Mouse (Mus musculus): ENCODE results near the gene Milr1. TPM values are rescaled to one million over a fixed set of nuclear protein-coding genes. Genes with fewer than 3 reads are reported as not detected.

Gene Milr1
- polyA plus RNA-seq (2016; fragmentation: Nextera tagmentation; extraction: Ambion mirVana): 2.2 and 2.7 TPM in 2 replicates

- Histone ChIP-seq H3K4me3 (no peak within 1 kb of the TSS), H3K27ac (peak within 1 kb of the TSS; percentile 25), H3K9ac (no peak within 1 kb of the TSS), H3K27me3 (replicated peaks) (peaks cover 9% of the 10 kb centered on the region; the same call in 1 of the 2 replicates), H3K9me3 (replicated peaks) (no peaks in the 10 kb centered on the region), H3K4me2 (peak within 1 kb of the TSS; percentile 29), H3K4me1 (peaks cover 30% of the 10 kb centered on the region), H3K36me3 (no peaks in the 10 kb centered on the region)
- WGBS (ENCODE audit: insufficient replicate concordance): 29% methylated on average over 17 of the region's 17 CpGs
- ATAC-seq: no peak
Measured at GRCm38 (mm10) chr11:106751039-106752018, at the start of gene Milr1. Milr1 (plus strand) TSS chr11:106751226.

DNA sequence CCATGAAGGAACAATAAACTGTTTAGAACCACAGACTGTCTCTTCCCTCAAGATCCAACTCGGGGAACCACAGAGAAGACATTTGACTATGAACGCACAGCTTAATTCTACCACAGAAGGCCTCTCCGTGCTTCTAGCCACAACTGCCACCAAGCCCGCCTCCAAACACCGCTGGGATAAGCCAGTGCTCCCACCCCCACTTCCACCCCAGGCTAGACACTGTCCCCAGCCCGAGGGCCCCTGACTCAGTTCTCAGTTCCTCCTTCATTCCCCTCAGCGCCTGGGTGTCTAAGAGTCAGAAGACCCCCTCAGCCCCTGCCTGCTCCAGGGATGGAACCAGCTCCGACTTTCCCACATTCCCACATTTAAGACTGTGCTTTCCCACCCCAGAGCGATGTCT, 49.4 kb upstream of the Milr1 start:
- no peak for ATAC-seq
- 40% methylated on average over 9 of the region's 9 CpGs for WGBS (ENCODE audit: insufficient replicate concordance)
- Histone ChIP-seq H3K4me3 (no peak overlapping the region), H3K4me1 (peaks cover 19% of the 10 kb centered on the region; the same call in 1 of the 2 replicates), H3K27ac (no peak overlapping the region), H3K9ac (no peak overlapping the region), H3K27me3 (replicated peaks) (no peaks in the 10 kb centered on the region), H3K36me3 (0 out of 2 replicates have a peak, but pooled peaks cover 4% of the 10 kb centered on the region), H3K9me3 (replicated peaks) (no peaks in the 10 kb centered on the region), H3K4me2 (no peak overlapping the region)

- H3K27ac ChIP-seq: no peak overlapping the region
- H3K9ac ChIP-seq: no peak overlapping the region
- no peaks in the 10 kb centered on the region for H3K9me3 ChIP-seq (replicated peaks)
- 75% methylated on average over 3 of the region's 3 CpGs for WGBS (ENCODE audit: insufficient replicate concordance)
- H3K36me3 ChIP-seq: 0 out of 2 replicates have a peak, but pooled peaks cover 4% of the 10 kb centered on the region
- ATAC-seq: no peak
- H3K4me1 ChIP-seq: peaks cover 19% of the 10 kb centered on the region; the same call in 1 of the 2 replicates
- H3K27me3 ChIP-seq (replicated peaks): no peaks in the 10 kb centered on the region
- no peak overlapping the region for H3K4me2 ChIP-seq
- H3K4me3 ChIP-seq: no peak overlapping the region
Measured at GRCm38 (mm10) chr11:106702584-106702983, 48.4 kb upstream of the Milr1 start.

GRCm38 (mm10) chr11:106703931-106704330, 47.1 kb upstream of the Milr1 start:
- no peaks in the 10 kb centered on the region for H3K9me3 ChIP-seq (replicated peaks)
- H3K4me1 ChIP-seq: peaks cover 21% of the 10 kb centered on the region; the same call in 1 of the 2 replicates
- no peak overlapping the region for H3K27ac ChIP-seq
- 0 out of 2 replicates have a peak, but pooled peaks cover 4% of the 10 kb centered on the region for H3K36me3 ChIP-seq
- ATAC-seq: no peak
- H3K4me2 ChIP-seq: no peak overlapping the region
- no peak overlapping the region for H3K9ac ChIP-seq
- no peaks in the 10 kb centered on the region for H3K27me3 ChIP-seq (replicated peaks)
- 64% methylated on average over 7 of the region's 7 CpGs for WGBS (ENCODE audit: insufficient replicate concordance)
- H3K4me3 ChIP-seq: no peak overlapping the region

DNA sequence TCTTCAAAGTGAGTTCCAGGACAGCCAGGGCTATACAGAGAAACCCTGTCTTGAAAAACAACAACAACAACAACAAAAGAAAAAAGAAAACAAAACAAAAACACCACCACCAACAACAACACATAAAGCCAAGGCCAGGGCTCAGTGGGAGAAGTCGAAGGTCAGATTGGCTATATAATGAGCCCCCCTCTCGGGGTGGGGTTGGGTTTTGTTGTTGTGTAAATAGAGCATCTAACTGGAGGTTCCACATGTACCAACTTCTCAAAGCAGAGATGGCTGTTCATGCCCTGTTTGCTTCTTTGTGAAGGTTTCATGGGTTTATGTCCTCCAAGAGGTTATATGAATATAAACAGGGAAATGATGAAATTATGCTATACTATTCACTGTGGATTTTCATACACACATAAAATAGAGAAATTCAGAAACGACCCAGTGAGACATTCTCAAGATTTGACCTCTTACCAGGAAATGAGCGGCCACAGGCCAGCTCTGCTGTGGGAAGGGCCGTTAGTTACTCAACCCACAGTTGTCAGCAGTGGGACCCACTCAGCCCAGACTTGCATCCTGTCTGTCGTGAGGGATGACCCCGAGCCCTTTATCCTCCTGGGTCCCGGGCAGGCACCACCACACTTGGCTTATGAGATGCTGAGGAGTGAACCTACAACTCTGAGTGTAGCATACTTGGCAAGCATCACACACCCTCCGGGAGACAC, 46.5 kb upstream of the Milr1 start:
- 53% methylated on average over 9 of the region's 9 CpGs for WGBS (ENCODE audit: insufficient replicate concordance)
- Histone ChIP-seq H3K4me2 (no peak overlapping the region), H3K9me3 (replicated peaks) (no peaks in the 10 kb centered on the region), H3K27ac (no peak overlapping the region), H3K4me3 (no peak overlapping the region), H3K4me1 (peaks cover 27% of the 10 kb centered on the region), H3K36me3 (0 out of 2 replicates have a peak, but pooled peaks cover 4% of the 10 kb centered on the region), H3K9ac (no peak overlapping the region), H3K27me3 (replicated peaks) (no peaks in the 10 kb centered on the region)
- no peak for ATAC-seq

- no peak overlapping the region for H3K27ac ChIP-seq
- H3K36me3 ChIP-seq: no peaks in the 10 kb centered on the region
- WGBS (ENCODE audit: insufficient replicate concordance): 15% methylated on average over 4 of the region's 4 CpGs
- H3K9ac ChIP-seq: no peak overlapping the region
- H3K27me3 ChIP-seq (replicated peaks): no peaks in the 10 kb centered on the region
- H3K4me1 ChIP-seq: peaks cover 40% of the 10 kb centered on the region
- H3K4me2 ChIP-seq: no peak overlapping the region
- no peak overlapping the region for H3K4me3 ChIP-seq
- no peak for ATAC-seq
- no peaks in the 10 kb centered on the region for H3K9me3 ChIP-seq (replicated peaks)
Measured at GRCm38 (mm10) chr11:106706212-106706611, 44.8 kb upstream of the Milr1 start.

DNA sequence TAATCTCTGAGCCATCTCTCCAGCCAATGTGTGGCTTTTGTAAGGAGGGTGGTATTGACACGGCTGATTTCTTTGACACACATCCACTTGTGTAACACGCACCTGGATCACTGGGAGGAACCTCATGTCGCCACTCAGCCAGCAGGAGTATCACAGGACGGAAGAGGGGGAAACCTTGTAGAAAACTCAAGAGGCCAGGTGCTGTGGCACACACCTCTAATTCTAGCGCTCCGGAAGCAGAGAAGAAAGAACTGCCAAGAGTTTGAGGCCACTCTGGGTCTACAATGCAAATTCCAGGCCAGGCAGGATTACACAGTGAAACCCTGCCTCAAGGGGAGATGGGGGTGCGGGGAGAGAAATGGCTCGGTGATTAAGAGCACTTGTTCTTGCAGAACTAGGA, 43.9 kb upstream of the Milr1 start:
- no peak for ATAC-seq
- 71% methylated on average over 8 of the region's 8 CpGs for WGBS (ENCODE audit: insufficient replicate concordance)
- H3K27me3 ChIP-seq (replicated peaks): no peaks in the 10 kb centered on the region
- no peak overlapping the region for H3K27ac ChIP-seq
- H3K36me3 ChIP-seq: no peaks in the 10 kb centered on the region
- H3K4me3 ChIP-seq: no peak overlapping the region
- peaks cover 35% of the 10 kb centered on the region for H3K4me1 ChIP-seq
- H3K4me2 ChIP-seq: no peak overlapping the region
- H3K9ac ChIP-seq: no peak overlapping the region
- no peaks in the 10 kb centered on the region for H3K9me3 ChIP-seq (replicated peaks)

GRCm38 (mm10) chr11:106707866-106708265, 43.2 kb upstream of the Milr1 start:
- H3K27me3 ChIP-seq (replicated peaks): no peaks in the 10 kb centered on the region
- no peak overlapping the region for H3K4me3 ChIP-seq
- H3K9ac ChIP-seq: no peak overlapping the region
- no peaks in the 10 kb centered on the region for H3K36me3 ChIP-seq
- H3K9me3 ChIP-seq (replicated peaks): no peaks in the 10 kb centered on the region
- 48% methylated on average over 3 of the region's 3 CpGs for WGBS (ENCODE audit: insufficient replicate concordance)
- no peak for ATAC-seq
- H3K4me1 ChIP-seq: peaks cover 32% of the 10 kb centered on the region
- H3K4me2 ChIP-seq: no peak overlapping the region
- no peak overlapping the region for H3K27ac ChIP-seq

GRCm38 (mm10) chr11:106709227-106709985, 41.6 kb upstream of the Milr1 start:
- no peaks in the 10 kb centered on the region for H3K36me3 ChIP-seq
- 0 out of 2 replicates have a peak overlapping the region, but pooled peaks have one; percentile 12 for H3K4me2 ChIP-seq
- no peak overlapping the region for H3K9ac ChIP-seq
- H3K4me3 ChIP-seq: no peak overlapping the region
- no peaks in the 10 kb centered on the region for H3K9me3 ChIP-seq (replicated peaks)
- H3K27ac ChIP-seq: no peak overlapping the region
- WGBS (ENCODE audit: insufficient replicate concordance): 47% methylated on average over 15 of the region's 15 CpGs
- peaks cover 38% of the 10 kb centered on the region for H3K4me1 ChIP-seq
- ATAC-seq: no peak
- H3K27me3 ChIP-seq (replicated peaks): no peaks in the 10 kb centered on the region

- Histone ChIP-seq H3K9me3 (replicated peaks) (no peaks in the 10 kb centered on the region), H3K4me2 (no peak overlapping the region), H3K27me3 (replicated peaks) (no peaks in the 10 kb centered on the region), H3K4me1 (peaks cover 39% of the 10 kb centered on the region), H3K9ac (no peak overlapping the region), H3K4me3 (no peak overlapping the region), H3K27ac (no peak overlapping the region), H3K36me3 (no peaks in the 10 kb centered on the region)
- no peak for ATAC-seq
- 59% methylated on average over 5 of the region's 5 CpGs for WGBS (ENCODE audit: insufficient replicate concordance)
Measured at GRCm38 (mm10) chr11:106710789-106711188, 40.2 kb upstream of the Milr1 start.

DNA sequence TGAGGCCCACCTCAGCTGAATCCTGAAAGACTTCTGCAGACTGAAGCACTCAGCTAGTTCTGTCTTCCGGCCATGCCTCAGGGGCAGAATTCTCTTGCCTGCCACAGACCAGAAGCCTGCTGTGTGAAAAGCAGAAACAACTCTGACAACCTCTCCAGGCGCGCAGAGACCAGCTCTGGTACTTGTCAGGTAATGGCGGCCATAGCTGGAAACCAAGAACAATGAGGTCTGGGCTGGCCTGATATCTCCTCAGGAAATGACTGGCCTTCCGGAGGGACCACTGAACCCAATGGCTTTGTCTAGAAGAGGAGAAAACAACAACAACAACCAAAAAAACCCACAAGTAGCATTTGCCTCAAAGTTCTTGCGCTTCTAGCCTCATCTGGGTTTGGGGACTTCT, 36.0 kb upstream of the Milr1 start:
- no peaks in the 10 kb centered on the region for H3K9me3 ChIP-seq (replicated peaks)
- WGBS (ENCODE audit: insufficient replicate concordance): 33% methylated on average over 6 of the region's 6 CpGs
- H3K9ac ChIP-seq: no peak overlapping the region
- H3K4me1 ChIP-seq: peaks cover 31% of the 10 kb centered on the region
- peak overlapping the region; percentile 35 for H3K4me2 ChIP-seq
- no peaks in the 10 kb centered on the region for H3K36me3 ChIP-seq
- peak overlapping the region; percentile 27; the same call in 1 of the 2 replicates for H3K4me3 ChIP-seq
- ATAC-seq: no peak
- no peaks in the 10 kb centered on the region; the same call in 1 of the 2 replicates for H3K27me3 ChIP-seq (replicated peaks)
- H3K27ac ChIP-seq: peak overlapping the region; percentile 69

All from liver, embryonic 12.5 days (tissue).